Mouse (Mus musculus): ENCODE results near the gene Cebpzos.

GRCm38 (mm10) chr17:78891020-78891419 lies 25.3 kb upstream of the Cebpzos start:
- TF ChIP-seq POLR2A (IDR thresholded peaks at IDR 0.05; ENCODE audit: control insufficient read depth, extremely low read depth, insufficient read depth, low read length, poor library complexity) (no peak), CTCF (IDR thresholded peaks at IDR 0.05; ENCODE audit: borderline replicate concordance, control insufficient read depth, extremely low read depth, insufficient read depth, low read length, poor library complexity) (no peak)
